Mouse (Mus musculus) frontal cortex, postnatal 14 days (tissue): ENCODE measurements around the gene March1.
"Not testable (repeated sequence)": the region's sequence is repeated elsewhere in the genome, so short reads cannot be mapped to it uniquely, and the experiment has no call there.

Source experiments
- DNase-seq, 2 experiments: peaks; one replicate each; pipeline ENCODE4 v3.0.0; 2022; ENCODE audit warnings: low spot score in 2 of 2

The March1 gene

GRCm38 (mm10) chr8:66270116-66270515 is 652.4 kb downstream of the March1 start:
- no peak for DNase-seq

- no peak for DNase-seq
Measured at GRCm38 (mm10) chr8:66317824-66318223, 700.1 kb downstream of the March1 start.

DNA sequence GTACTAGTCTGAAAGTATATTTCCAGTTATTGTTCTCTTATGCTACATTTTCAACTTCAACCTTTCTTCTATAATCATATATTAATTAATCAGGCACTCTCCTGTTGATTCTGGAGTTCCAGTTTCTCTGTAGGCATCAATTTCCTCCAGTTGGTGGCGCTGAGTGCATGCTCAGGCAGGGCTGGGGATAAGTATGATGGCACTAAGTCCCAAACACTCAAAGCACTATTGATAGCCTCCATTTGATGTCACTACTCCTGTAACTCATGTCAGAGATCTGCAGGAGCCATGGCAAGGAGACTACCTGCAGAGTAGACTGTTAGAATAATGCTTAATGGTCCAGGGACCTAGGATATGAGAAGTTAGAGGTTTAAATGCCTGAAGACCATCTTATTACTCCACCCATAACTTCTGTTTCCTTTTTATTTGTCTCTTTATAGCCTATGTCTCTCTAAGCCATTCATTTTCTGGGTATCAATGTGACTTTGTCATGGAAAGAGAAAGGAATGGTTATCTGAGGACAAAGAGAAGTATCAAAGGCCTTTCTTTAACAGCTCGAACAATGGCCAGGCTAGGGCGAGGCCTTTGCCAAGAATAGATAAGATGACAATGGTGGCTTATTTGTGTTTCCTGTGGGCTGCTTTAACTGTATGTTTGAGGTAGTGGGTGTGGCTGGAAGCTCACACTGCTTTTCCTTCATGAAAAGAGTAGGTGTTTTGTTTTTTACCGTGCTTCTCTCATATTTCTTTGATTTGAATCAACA is 705.5 kb downstream of the March1 start:
- DNase-seq = peak in 1 of 2 experiments; percentile 16

- DNase-seq = no peak
Measured at GRCm38 (mm10) chr8:66326396-66326795, 708.7 kb downstream of the March1 start.

GRCm38 (mm10) chr8:66332206-66332605 is 714.5 kb downstream of the March1 start:
- DNase-seq = no peak

DNA sequence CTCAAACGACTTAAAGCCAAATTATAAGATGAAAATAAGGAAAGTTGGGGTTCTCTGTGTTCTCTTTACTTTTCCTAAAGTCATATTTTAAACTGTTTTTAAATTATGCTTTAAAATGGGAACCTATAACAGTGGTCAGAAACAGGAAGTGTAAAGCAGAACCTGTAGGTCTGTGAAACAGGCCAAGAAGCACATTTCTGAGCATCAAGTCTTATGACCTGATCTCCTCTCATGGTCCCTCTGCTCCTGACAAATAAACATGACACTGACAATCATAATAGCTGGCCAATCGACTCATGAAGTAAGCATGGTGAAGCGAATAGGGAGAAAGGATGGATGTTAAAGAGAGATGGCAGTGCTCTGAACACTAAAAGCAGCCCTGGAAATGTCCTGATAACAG is 716.6 kb downstream of the March1 start:
- DNase-seq = no peak

DNA sequence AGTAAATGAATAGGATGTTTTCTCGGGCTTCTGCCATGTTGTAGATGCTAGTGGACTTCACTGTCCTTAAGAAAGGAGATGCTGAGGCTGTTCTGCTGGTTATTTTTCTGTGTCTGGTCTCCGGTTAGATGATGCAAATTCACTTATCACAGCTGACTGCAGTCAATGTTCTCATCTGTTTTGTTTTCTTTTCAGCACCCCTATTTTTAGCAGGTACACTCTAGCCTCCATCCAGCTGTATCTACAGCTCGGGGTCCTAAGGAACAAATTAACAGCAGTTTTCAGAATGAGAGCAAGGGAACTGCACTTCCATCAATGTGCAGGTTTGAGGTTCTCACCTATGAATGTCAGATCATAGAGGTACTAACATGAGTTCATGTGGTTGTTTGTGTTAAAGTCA is 721.9 kb downstream of the March1 start:
- DNase-seq = no peak

DNA sequence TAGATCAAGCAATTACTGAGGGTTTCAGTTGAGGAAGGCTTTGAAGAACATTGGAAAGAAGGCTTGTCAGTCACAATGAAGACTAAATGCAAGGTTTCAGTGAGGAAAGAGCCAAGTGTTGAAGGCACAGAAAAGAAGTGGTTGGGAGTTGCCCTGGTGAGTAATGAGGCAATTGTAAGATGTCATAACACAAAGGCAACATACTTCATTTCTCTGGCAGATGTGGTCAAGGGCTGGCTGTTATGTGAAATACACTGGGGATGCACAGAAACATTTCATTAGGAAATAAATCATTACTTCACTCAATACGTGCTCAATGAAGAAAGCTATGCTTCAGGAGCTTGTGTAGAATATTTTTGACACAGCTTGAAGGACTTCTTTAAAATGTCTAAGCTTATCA is 725.2 kb downstream of the March1 start:
- DNase-seq = no peak

GRCm38 (mm10) chr8:66362882-66363801 is 745.4 kb downstream of the March1 start:
- no peak for DNase-seq

- no peak for DNase-seq
Measured at GRCm38 (mm10) chr8:66383694-66384373, 766.1 kb downstream of the March1 start.

- no peak for DNase-seq
Measured at GRCm38 (mm10) chr8:66386008-66386407, 768.3 kb downstream of the March1 start.

- DNase-seq = no peak
Measured at GRCm38 (mm10) chr8:66388693-66389092, 771.0 kb downstream of the March1 start.

DNA sequence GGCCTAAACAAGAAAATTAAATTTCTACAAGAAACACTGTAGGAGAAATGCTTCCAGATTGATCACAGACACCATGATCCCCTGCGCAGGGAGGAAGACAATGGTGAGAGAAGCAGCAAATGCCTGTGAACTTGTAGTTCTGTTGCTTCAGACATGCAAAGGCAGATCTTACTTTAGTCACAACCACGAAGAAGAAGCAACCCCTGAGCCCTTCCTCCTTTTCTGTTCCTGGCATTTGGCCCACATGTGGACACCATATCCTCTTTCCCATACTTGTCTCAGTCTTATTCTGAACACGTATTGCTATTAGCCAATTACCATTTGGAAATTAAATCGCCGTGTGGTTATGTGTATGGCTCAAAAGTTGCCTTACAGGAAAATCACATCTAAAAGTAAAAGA is 773.9 kb downstream of the March1 start:
- no peak for DNase-seq

- DNase-seq = no peak
Measured at GRCm38 (mm10) chr8:66392900-66393299, 775.2 kb downstream of the March1 start.

- DNase-seq = no peak
Measured at GRCm38 (mm10) chr8:66394148-66394547, 776.4 kb downstream of the March1 start.

GRCm38 (mm10) chr8:66397811-66398210 is 780.1 kb downstream of the March1 start:
- DNase-seq = no peak

- no peak for DNase-seq
Measured at GRCm38 (mm10) chr8:66400050-66400449, 782.4 kb downstream of the March1 start.

DNA sequence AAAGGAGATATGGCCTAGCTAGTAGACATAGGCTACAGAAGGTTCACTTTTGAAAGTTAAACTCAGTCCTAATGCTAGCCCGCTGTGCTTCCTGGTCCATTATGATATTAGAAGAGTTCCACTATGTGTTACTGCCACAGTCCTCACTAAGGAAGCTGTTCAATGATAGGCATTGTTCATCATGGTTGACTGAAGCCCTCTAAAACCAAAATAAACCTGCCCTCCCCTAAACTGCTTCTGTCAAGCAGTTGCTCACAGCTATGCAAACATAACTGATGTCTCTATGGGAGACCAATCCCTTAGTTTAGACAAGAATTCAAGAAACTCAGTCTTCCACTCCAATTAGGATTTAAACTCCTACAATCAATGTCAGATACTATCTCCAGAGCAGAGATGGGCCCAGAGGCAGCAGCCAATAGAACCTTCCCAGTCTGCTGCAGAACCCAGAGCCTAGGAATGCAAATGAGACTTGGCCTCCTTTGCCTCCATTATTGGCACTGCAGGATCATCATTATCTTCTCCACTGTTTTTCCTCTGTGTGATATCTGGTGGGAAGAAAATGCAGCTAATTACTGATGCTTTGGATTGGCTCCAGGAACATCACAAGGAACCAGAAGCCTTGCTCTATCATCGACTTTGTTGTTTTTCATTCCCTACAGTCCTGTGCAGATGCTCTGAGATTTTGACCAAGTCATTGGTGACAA is 787.2 kb downstream of the March1 start:
- DNase-seq = no peak

- DNase-seq = not testable (repeated sequence)
Measured at GRCm38 (mm10) chr8:66405796-66406195, 788.1 kb downstream of the March1 start.

GRCm38 (mm10) chr8:66406596-66407361 is 789.1 kb downstream of the March1 start:
- no peak for DNase-seq

DNA sequence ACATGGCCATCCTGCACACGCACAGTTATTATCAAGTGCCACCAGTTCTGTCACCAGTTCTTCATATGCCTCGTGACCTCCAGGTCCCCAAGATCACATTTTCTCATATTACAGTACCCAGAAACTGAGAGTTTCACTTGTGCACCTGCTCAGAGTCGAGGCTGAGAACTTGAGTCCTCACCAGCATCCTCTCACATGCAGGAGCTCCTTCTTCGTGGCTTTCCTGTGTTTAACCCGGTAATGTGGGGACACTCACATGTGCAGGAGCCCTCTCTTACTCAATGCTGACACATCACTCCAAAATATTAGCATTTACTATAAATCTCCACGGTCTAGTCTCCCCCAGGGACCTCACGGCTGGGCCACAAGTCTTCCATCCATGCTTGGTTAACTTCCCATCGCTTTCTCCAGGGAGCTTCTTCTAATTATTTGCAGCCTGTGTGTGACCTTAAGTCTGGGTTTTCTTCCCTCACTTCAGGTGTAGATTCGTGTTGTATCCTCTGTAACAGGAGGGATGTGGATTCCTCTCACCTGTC is 792.4 kb downstream of the March1 start:
- DNase-seq = no peak
